Mouse (Mus musculus) embryonic facial prominence, embryonic 10.5 days (tissue): ENCODE results near the gene Nsmce4a. TPM values are rescaled to one million over a fixed set of nuclear protein-coding genes. Genes with fewer than 3 reads are reported as not detected.
A peak's percentile ranks its signal among the peaks of the same experiment; 100 is the strongest.
"Not testable (repeated sequence)": the region's sequence is repeated elsewhere in the genome, so short reads cannot be mapped to it uniquely, and the experiment has no call there.

Source experiments
- DNase-seq: peaks from one replicate; pipeline ENCODE4 v3.0.0-alpha.2; 2017; ENCODE audit warnings: low spot score
- H3K27ac ChIP-seq: fragments of 300-500 bp; sonication (generic); replicated peaks from 2 replicates; pipeline ENCODE4 v1.5.1; 2016; ENCODE audit warnings: mild to moderate bottlenecking
- H3K27me3 ChIP-seq: fragments of 300-500 bp; sonication (generic); replicated peaks from 2 replicates; pipeline ENCODE4 v1.6.1; 2016; ENCODE audit warnings: low read depth, mild to moderate bottlenecking; ENCODE audit not compliant: poor library complexity, severe bottlenecking
- H3K36me3 ChIP-seq: fragments of 300-500 bp; sonication (generic); replicated peaks from 2 replicates; pipeline ENCODE4 v1.6.1; 2016; ENCODE audit warnings: mild to moderate bottlenecking, moderate library complexity
- H3K4me1 ChIP-seq: fragments of 300-500 bp; sonication (generic); 2 replicates; pipeline ENCODE4 v1.6.1; 2016
- H3K4me3 ChIP-seq: fragments of 300-500 bp; sonication (generic); 2 replicates; pipeline ENCODE4 v1.5.1; 2016; ENCODE audit warnings: mild to moderate bottlenecking, moderate library complexity
- H3K9me3 ChIP-seq: fragments of 300-500 bp; sonication (generic); 2 replicates; pipeline ENCODE4 v1.6.1; 2016; ENCODE audit warnings: mild to moderate bottlenecking
- WGBS: fragments of 180-500 bp; shearing (Covaris S2); methylation state at CpG from one replicate; pipeline ENCODE4 v1.1.7; 2016; 5-methylcytosine and 5-hydroxymethylcytosine counted together
- polyA plus RNA-seq: library from polyadenylated mRNA; unstranded; fragments of >200 nt; fragmentation: Nextera tagmentation; extraction: Ambion mirVana; gene quantifications from 2 replicates; pipeline ENCODE4 v1.2.1, GENCODE M21; 2016

Nsmce4a gene
- polyA plus RNA-seq, 1 experiment from 2014 or later: 197 TPM

GRCm38 (mm10) chr7:130597546-130597945 lies 24.6 kb upstream of the Nsmce4a start:
- no peak overlapping the region for H3K27ac ChIP-seq
- H3K9me3 ChIP-seq: no peaks in the 10 kb centered on the region
- H3K4me1 ChIP-seq: peaks cover 7% of the 10 kb centered on the region
- no peaks in the 10 kb centered on the region for H3K27me3 ChIP-seq
- no peak for DNase-seq
- no peaks in the 10 kb centered on the region for H3K36me3 ChIP-seq
- no peak overlapping the region for H3K4me3 ChIP-seq
- 71% methylated on average over 6 of the region's 6 CpGs for WGBS

GRCm38 (mm10) chr7:130596079-130596855 lies 23.3 kb upstream of the Nsmce4a start:
- H3K27me3 ChIP-seq, H3K9me3 ChIP-seq, H3K27ac ChIP-seq, H3K36me3 ChIP-seq, DNase-seq, H3K4me1 ChIP-seq, H3K4me3 ChIP-seq: not testable (repeated sequence)
- 65% methylated on average over 9 of the region's 19 CpGs for WGBS

GRCm38 (mm10) chr7:130593375-130594239 lies 20.7 kb upstream of the Nsmce4a start:
- not testable (repeated sequence) for H3K36me3 ChIP-seq, H3K4me3 ChIP-seq, H3K27ac ChIP-seq, DNase-seq, H3K27me3 ChIP-seq, H3K9me3 ChIP-seq
- WGBS: 60% methylated on average over 9 of the region's 11 CpGs
- peaks cover 14% of the 10 kb centered on the region for H3K4me1 ChIP-seq

GRCm38 (mm10) chr7:130592975-130593374 lies 20.1 kb upstream of the Nsmce4a start:
- H3K9me3 ChIP-seq, H3K27ac ChIP-seq, H3K4me3 ChIP-seq, DNase-seq, H3K36me3 ChIP-seq, H3K27me3 ChIP-seq: not testable (repeated sequence)
- peaks cover 14% of the 10 kb centered on the region for H3K4me1 ChIP-seq
- WGBS: no CpG with 5 or more reads among the region's 11 CpGs

GRCm38 (mm10) chr7:130590845-130591437 lies 18.0 kb upstream of the Nsmce4a start:
- Histone ChIP-seq H3K27me3 (no peaks in the 10 kb centered on the region), H3K9me3 (no peaks in the 10 kb centered on the region), H3K4me1 (peaks cover 10% of the 10 kb centered on the region), H3K4me3 (no peak overlapping the region), H3K36me3 (no peaks in the 10 kb centered on the region), H3K27ac (0 out of 2 replicates have a peak overlapping the region, but pooled peaks have one; percentile 32)
- DNase-seq: no peak
- WGBS: 71% methylated on average over 8 of the region's 8 CpGs

GRCm38 (mm10) chr7:130590081-130590828 lies 17.3 kb upstream of the Nsmce4a start:
- H3K36me3 ChIP-seq: no peaks in the 10 kb centered on the region
- no peaks in the 10 kb centered on the region for H3K27me3 ChIP-seq
- H3K4me1 ChIP-seq: peaks cover 10% of the 10 kb centered on the region
- no peaks in the 10 kb centered on the region for H3K9me3 ChIP-seq
- no peak overlapping the region for H3K4me3 ChIP-seq
- peak overlapping the region; percentile 32; the same call in 1 of the 2 replicates for H3K27ac ChIP-seq
- WGBS: 55% methylated on average over 13 of the region's 13 CpGs
- no peak for DNase-seq

GRCm38 (mm10) chr7:130586521-130587072 lies 13.7 kb upstream of the Nsmce4a start:
- Histone ChIP-seq H3K9me3 (no peaks in the 10 kb centered on the region), H3K27me3 (no peaks in the 10 kb centered on the region), H3K4me1 (peaks cover 7% of the 10 kb centered on the region; the same call in 1 of the 2 replicates), H3K36me3 (no peaks in the 10 kb centered on the region), H3K27ac (no peak overlapping the region), H3K4me3 (no peak overlapping the region)
- DNase-seq: no peak
- 89% methylated on average over 2 of the region's 2 CpGs for WGBS

- 0 out of 2 replicates have a peak, but pooled peaks cover 3% of the 10 kb centered on the region for H3K27me3 ChIP-seq
- no peaks in the 10 kb centered on the region for H3K9me3 ChIP-seq
- peaks cover 14% of the 10 kb centered on the region for H3K4me1 ChIP-seq
- H3K4me3 ChIP-seq: no peak overlapping the region
- no peak overlapping the region for H3K27ac ChIP-seq
- DNase-seq: no peak
- H3K36me3 ChIP-seq: no peaks in the 10 kb centered on the region
- 87% methylated on average over 5 of the region's 5 CpGs for WGBS
These were observed 5.7 kb upstream of the Nsmce4a start for GRCm38 (mm10) chr7:130578607-130579006.

- DNase-seq: no peak
- Histone ChIP-seq H3K27me3 (0 out of 2 replicates have a peak, but pooled peaks cover 3% of the 10 kb centered on the region), H3K4me3 (no peak overlapping the region), H3K36me3 (no peaks in the 10 kb centered on the region), H3K27ac (no peak overlapping the region), H3K9me3 (no peaks in the 10 kb centered on the region), H3K4me1 (peaks cover 14% of the 10 kb centered on the region)
- 84% methylated on average over 2 of the region's 2 CpGs for WGBS
These were observed 5.1 kb upstream of the Nsmce4a start for GRCm38 (mm10) chr7:130578066-130578465.

- H3K36me3 ChIP-seq: no peaks in the 10 kb centered on the region
- no peak for DNase-seq
- H3K4me1 ChIP-seq: peaks cover 14% of the 10 kb centered on the region
- H3K27me3 ChIP-seq: 0 out of 2 replicates have a peak, but pooled peaks cover 3% of the 10 kb centered on the region
- peak within 1 kb of the TSS; percentile 26; the same call in 1 of the 2 replicates for H3K4me3 ChIP-seq
- H3K9me3 ChIP-seq: no peaks in the 10 kb centered on the region
- WGBS: 59% methylated on average over 15 of the region's 15 CpGs
- peak within 1 kb of the TSS; percentile 24; the same call in 1 of the 2 replicates for H3K27ac ChIP-seq
These were observed 4.6 kb upstream of the Nsmce4a start, which contains the start of gene Tacc2 for GRCm38 (mm10) chr7:130577388-130578003. Gene Tacc2 (plus strand): TSS chr7:130577438.

- 0 out of 2 replicates have a peak, but pooled peaks cover 3% of the 10 kb centered on the region for H3K27me3 ChIP-seq
- 0 out of 2 replicates have a peak overlapping the region, but pooled peaks have one; percentile 24 for H3K27ac ChIP-seq
- 37% methylated on average over 10 of the region's 10 CpGs for WGBS
- H3K9me3 ChIP-seq: no peaks in the 10 kb centered on the region
- H3K36me3 ChIP-seq: no peaks in the 10 kb centered on the region
- H3K4me1 ChIP-seq: peaks cover 14% of the 10 kb centered on the region
- no peak for DNase-seq
- peak overlapping the region; percentile 26; the same call in 1 of the 2 replicates for H3K4me3 ChIP-seq
These were observed 4.1 kb upstream of the Nsmce4a start for GRCm38 (mm10) chr7:130576981-130577380.
